Mouse (Mus musculus): Measurements from ENCODE around the gene Pde3a. TPM values are rescaled to one million over a fixed set of nuclear protein-coding genes. Genes with fewer than 3 reads are reported as not detected.
A peak's percentile ranks its signal among the peaks of the same experiment; 100 is the strongest.

Pde3a gene
- polyA plus RNA-seq, 1 experiment: 22.7 TPM

- 68% methylated on average over 4 of the region's 4 CpGs for WGBS
Measured at GRCm38 (mm10) chr6:141435160-141435559, 186.1 kb downstream of the Pde3a start.

GRCm38 (mm10) chr6:141439965-141440364 is 190.9 kb downstream of the Pde3a start:
- Histone ChIP-seq H3K4me3 (replicated peaks; ENCODE audit: extremely low read depth, low read depth, low read length) (no peak overlapping the region), H3K4me1 (ENCODE audit: control insufficient read depth, insufficient read depth, low read length) (no peaks in the 10 kb centered on the region; the same call in 1 of the 2 replicates)
- no peak for DNase-seq
- TF ChIP-seq CTCF (IDR thresholded peaks at IDR 0.05; ENCODE audit: insufficient read depth, low read length): no peak
- no peak for TF ChIP-seq POLR2A (IDR thresholded peaks at IDR 0.05; ENCODE audit: borderline replicate concordance, extremely low read depth, low read depth, low read length)
- 61% methylated on average over 3 of the region's 3 CpGs for WGBS

More at GRCm38 (mm10) chr6:141435160-141435559, 186.1 kb downstream of the Pde3a start:
- DNase-seq: no peak
- peaks cover 4% of the 10 kb centered on the region; the same call in 1 of the 2 replicates for H3K4me1 ChIP-seq (ENCODE audit: control insufficient read depth, insufficient read depth, low read length)
- H3K4me3 ChIP-seq (replicated peaks; ENCODE audit: extremely low read depth, low read depth, low read length): no peak overlapping the region
- no peak for TF ChIP-seq CTCF (IDR thresholded peaks at IDR 0.05; ENCODE audit: insufficient read depth, low read length)

GRCm38 (mm10) chr6:141447547-141447946 is 198.5 kb downstream of the Pde3a start:
- DNase-seq: peak; percentile 24
- TF ChIP-seq POLR2A (IDR thresholded peaks at IDR 0.05; ENCODE audit: borderline replicate concordance, extremely low read depth, low read depth, low read length) (no peak), CTCF (IDR thresholded peaks at IDR 0.05; ENCODE audit: insufficient read depth, low read length) (peak; percentile 71)
- 3% methylated on average over 3 of the region's 3 CpGs for WGBS
- no peak overlapping the region for H3K4me3 ChIP-seq (replicated peaks; ENCODE audit: extremely low read depth, low read depth, low read length)
- peaks cover 3% of the 10 kb centered on the region for H3K4me1 ChIP-seq (ENCODE audit: control insufficient read depth, insufficient read depth, low read length)

- H3K4me1 ChIP-seq (ENCODE audit: control insufficient read depth, insufficient read depth, low read length): peaks cover 3% of the 10 kb centered on the region
- no peak for TF ChIP-seq POLR2A (IDR thresholded peaks at IDR 0.05; ENCODE audit: borderline replicate concordance, extremely low read depth, low read depth, low read length)
- TF ChIP-seq CTCF (IDR thresholded peaks at IDR 0.05; ENCODE audit: insufficient read depth, low read length): no peak
- WGBS: 61% methylated on average over 8 of the region's 8 CpGs
- DNase-seq: no peak
- no peak overlapping the region for H3K4me3 ChIP-seq (replicated peaks; ENCODE audit: extremely low read depth, low read depth, low read length)
Measured at GRCm38 (mm10) chr6:141448886-141449285, 199.8 kb downstream of the Pde3a start.

- H3K4me1 ChIP-seq (ENCODE audit: control insufficient read depth, insufficient read depth, low read length): peaks cover 7% of the 10 kb centered on the region
- H3K4me3 ChIP-seq (replicated peaks; ENCODE audit: extremely low read depth, low read depth, low read length): no peak overlapping the region
- DNase-seq: no peak
- 43% methylated on average over 5 of the region's 5 CpGs for WGBS
- no peak for TF ChIP-seq CTCF (IDR thresholded peaks at IDR 0.05; ENCODE audit: insufficient read depth, low read length)
- TF ChIP-seq POLR2A (IDR thresholded peaks at IDR 0.05; ENCODE audit: borderline replicate concordance, extremely low read depth, low read depth, low read length): no peak
Measured at GRCm38 (mm10) chr6:141455335-141455734, 206.3 kb downstream of the Pde3a start.

- Histone ChIP-seq H3K4me3 (replicated peaks; ENCODE audit: extremely low read depth, low read depth, low read length) (no peak overlapping the region), H3K4me1 (ENCODE audit: control insufficient read depth, insufficient read depth, low read length) (peaks cover 7% of the 10 kb centered on the region)
- TF ChIP-seq CTCF (IDR thresholded peaks at IDR 0.05; ENCODE audit: insufficient read depth, low read length) (no peak), POLR2A (IDR thresholded peaks at IDR 0.05; ENCODE audit: borderline replicate concordance, extremely low read depth, low read depth, low read length) (no peak)
- 54% methylated on average over 3 of the region's 3 CpGs for WGBS
- DNase-seq: no peak
Measured at GRCm38 (mm10) chr6:141456591-141456990, 207.5 kb downstream of the Pde3a start.

GRCm38 (mm10) chr6:141470251-141470650 is 221.2 kb downstream of the Pde3a start:
- TF ChIP-seq CTCF (IDR thresholded peaks at IDR 0.05; ENCODE audit: insufficient read depth, low read length) (0 out of 2 replicates have a peak, but pooled peaks have one; percentile 9), POLR2A (IDR thresholded peaks at IDR 0.05; ENCODE audit: borderline replicate concordance, extremely low read depth, low read depth, low read length) (no peak)
- DNase-seq: no peak
- Histone ChIP-seq H3K4me3 (replicated peaks; ENCODE audit: extremely low read depth, low read depth, low read length) (no peak overlapping the region), H3K4me1 (ENCODE audit: control insufficient read depth, insufficient read depth, low read length) (no peaks in the 10 kb centered on the region)
- WGBS: 84% methylated on average over 2 of the region's 2 CpGs

- Histone ChIP-seq H3K4me1 (ENCODE audit: control insufficient read depth, insufficient read depth, low read length) (no peaks in the 10 kb centered on the region), H3K4me3 (replicated peaks; ENCODE audit: extremely low read depth, low read depth, low read length) (no peak overlapping the region)
- no peak for DNase-seq
- TF ChIP-seq POLR2A (IDR thresholded peaks at IDR 0.05; ENCODE audit: borderline replicate concordance, extremely low read depth, low read depth, low read length) (no peak), CTCF (IDR thresholded peaks at IDR 0.05; ENCODE audit: insufficient read depth, low read length) (no peak)
- WGBS: 43% methylated on average over 2 of the region's 2 CpGs
Measured at GRCm38 (mm10) chr6:141474223-141474622, 225.2 kb downstream of the Pde3a start.

GRCm38 (mm10) chr6:141474696-141475095 is 225.6 kb downstream of the Pde3a start:
- TF ChIP-seq POLR2A (IDR thresholded peaks at IDR 0.05; ENCODE audit: borderline replicate concordance, extremely low read depth, low read depth, low read length) (no peak), CTCF (IDR thresholded peaks at IDR 0.05; ENCODE audit: insufficient read depth, low read length) (no peak)
- Histone ChIP-seq H3K4me3 (replicated peaks; ENCODE audit: extremely low read depth, low read depth, low read length) (no peak overlapping the region), H3K4me1 (ENCODE audit: control insufficient read depth, insufficient read depth, low read length) (no peaks in the 10 kb centered on the region)
- DNase-seq: no peak
- 31% methylated on average over 3 of the region's 3 CpGs for WGBS

- TF ChIP-seq POLR2A (IDR thresholded peaks at IDR 0.05; ENCODE audit: borderline replicate concordance, extremely low read depth, low read depth, low read length) (no peak), CTCF (IDR thresholded peaks at IDR 0.05; ENCODE audit: insufficient read depth, low read length) (no peak)
- Histone ChIP-seq H3K4me3 (replicated peaks; ENCODE audit: extremely low read depth, low read depth, low read length) (no peak overlapping the region), H3K4me1 (ENCODE audit: control insufficient read depth, insufficient read depth, low read length) (peaks cover 4% of the 10 kb centered on the region)
- WGBS: 37% methylated on average over 10 of the region's 10 CpGs
- DNase-seq: peak; percentile 10
Measured at GRCm38 (mm10) chr6:141485302-141486021, 236.4 kb downstream of the Pde3a start.
